Mouse (Mus musculus) urinary bladder, postnatal 25 days (tissue): ENCODE measurements around the gene Slc5a5.
"Not testable (repeated sequence)": the region's sequence is repeated elsewhere in the genome, so short reads cannot be mapped to it uniquely, and the experiment has no call there.

Experiments
- DNase-seq: peaks from one replicate; pipeline ENCODE4 v3.0.0; 2022; ENCODE audit warnings: low spot score

Gene Slc5a5

DNA sequence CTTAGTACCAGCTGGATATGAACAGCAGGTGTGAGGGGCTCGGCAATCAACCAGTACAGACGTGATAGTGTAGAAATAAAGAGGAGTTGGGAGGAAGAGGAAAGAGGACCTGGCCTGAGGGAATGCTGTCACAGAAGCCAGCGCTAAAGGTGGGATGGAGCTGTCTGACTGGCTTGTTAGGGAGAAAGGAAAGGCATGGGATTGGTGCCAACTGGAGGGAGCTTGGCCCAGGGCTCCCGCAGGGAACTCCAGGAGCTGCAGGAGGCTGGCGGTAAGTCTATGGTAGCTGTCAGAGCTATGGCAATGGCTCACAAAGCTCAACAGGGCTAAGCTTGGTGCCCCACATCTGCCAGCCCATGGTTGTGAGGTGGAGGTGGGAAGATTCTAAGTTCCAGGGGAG lies 9.7 kb upstream of the Slc5a5 start:
- DNase-seq: no peak

DNA sequence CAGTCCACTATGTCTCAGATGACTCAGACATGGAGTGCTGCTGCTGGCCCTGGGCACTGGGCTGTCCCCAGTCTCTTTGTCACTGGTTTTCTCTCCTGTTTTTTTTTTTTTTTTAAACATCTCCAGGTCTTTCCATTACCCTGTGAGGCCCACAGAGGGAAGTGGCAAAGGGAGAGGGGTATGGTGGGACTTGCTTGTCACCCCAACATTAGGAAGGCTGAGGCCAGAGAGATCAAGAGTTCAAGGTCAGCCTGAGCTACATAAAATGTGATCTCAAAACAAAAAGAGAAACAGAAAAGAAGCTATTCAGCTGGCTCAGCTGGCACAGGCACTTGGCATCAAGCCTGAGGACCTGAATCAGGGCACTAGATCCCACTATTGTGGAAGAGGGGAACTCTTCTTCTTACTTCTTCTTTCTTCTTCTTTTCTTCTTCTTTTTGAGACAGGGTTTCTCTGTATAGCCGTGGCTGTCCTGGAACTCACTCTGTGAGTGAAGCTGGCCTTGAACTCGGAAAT lies 8.4 kb upstream of the Slc5a5 start:
- no peak for DNase-seq

DNA sequence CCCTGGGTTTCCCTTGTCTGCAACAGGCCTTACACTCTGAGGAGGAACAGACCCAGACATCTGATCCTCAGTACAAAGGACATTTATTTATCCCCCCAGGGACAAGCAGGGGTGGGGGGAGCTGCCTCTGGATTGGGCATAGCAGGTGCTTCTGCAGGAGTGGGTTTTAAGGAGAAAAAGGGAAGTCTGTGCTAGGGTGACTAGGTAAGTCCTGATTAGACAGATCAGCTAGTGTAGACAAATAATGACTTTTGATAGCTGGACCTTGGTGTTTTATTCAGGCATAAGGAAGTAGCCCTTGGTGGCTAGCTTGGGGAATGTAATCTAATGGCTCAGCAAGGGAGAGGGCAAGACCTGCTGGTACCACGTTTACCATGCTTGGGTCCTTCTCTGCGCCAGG lies 6.7 kb upstream of the Slc5a5 start:
- DNase-seq: no peak

DNA sequence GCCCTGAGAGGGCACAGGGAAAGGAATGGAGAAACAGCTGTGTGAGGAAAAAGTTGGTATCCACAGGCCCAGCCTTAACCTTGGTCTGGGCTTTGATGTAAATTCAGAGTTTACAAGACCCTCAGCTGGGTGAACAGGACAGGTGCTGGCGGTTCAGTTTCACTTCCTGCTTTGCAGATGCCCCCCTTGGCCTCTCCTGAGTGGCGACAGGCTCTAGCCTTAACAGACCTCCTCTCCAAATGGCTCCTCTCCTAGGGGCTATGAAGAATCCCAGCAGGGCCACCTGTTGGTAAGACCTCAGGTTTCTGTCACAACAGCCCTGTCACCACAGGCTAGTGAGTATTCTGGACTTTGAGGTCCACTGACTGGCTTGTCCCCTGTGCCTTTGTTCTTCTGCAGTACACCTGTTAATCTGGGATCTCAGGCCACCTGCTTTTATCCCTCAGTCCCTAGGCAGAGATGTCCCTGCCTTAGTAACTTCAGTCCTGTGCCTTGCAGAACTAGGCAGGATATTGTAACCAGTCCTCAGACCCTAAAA lies 6.2 kb upstream of the Slc5a5 start:
- no peak for DNase-seq

DNA sequence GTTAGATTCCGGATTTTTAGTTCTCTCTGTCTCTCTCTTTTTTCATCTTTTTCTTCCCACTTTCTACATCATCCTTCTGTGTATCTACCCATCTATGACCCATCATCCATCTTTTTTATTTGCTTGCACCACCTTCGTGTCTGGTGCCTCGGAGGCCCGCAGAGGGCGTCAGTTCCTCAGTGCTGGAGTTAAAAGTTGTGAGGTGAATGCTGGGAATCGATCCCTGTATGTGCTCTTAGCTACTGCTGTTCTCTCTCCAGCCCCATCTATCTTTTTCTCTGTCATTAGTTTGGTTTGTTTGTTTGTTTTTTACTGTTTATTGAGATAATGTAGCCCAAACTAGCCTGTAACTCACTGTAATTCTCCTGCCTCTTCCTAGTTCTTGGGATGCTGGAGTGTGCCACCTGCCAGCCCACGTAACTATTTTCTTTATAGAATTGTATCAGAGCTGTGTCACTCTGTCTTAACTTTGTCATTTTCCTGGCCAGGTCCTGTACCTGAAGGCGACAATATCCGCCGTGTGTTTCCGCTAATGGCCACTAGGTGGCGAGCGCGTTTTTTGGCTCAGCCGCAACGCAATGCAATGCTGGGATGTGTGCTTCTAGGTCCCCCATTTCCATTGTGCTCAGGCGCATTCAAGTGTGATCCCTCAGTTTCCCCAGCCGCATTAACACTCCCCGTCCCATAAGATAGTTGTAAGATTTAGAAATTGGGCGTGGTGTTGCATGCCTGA lies 5.3 kb upstream of the Slc5a5 start:
- DNase-seq: peak; percentile 84

DNA sequence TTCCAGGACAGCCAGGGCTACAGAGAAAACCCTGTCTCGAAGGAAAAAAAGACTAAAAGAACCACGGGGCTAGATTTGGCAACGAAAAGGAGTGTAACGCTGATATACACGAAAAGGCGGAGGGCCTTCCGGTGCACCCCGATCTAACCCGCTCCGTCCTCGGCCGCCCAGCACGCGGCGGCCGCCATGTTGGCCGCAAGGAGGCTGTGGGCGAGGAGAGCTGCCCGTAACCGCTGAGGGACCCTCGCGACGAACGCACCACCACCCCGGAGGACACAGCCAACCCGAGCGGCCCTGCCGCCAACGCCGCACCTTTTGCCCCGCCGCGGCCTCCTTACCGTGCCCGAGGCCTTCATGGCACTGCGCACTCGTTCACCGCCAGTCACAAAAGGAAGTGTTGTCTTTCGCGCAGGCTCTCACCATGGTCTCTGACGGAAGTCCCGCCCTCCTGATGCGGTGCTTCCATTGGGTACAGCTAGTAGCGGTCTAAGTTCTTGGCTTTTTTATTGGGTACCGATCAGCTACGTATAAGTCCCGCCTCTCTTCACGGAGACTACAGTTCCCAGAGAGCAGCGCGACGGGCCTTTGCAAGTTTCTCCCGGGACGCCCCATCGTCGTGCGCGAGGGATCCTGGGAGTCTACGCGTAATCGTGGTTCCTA lies 4.6 kb upstream of the Slc5a5 start, which contains the start of gene Rpl18a:
Rpl18a (minus strand) TSS at position 392 of the 660 bp plus-strand sequence.
- peak; percentile 77 for DNase-seq

DNA sequence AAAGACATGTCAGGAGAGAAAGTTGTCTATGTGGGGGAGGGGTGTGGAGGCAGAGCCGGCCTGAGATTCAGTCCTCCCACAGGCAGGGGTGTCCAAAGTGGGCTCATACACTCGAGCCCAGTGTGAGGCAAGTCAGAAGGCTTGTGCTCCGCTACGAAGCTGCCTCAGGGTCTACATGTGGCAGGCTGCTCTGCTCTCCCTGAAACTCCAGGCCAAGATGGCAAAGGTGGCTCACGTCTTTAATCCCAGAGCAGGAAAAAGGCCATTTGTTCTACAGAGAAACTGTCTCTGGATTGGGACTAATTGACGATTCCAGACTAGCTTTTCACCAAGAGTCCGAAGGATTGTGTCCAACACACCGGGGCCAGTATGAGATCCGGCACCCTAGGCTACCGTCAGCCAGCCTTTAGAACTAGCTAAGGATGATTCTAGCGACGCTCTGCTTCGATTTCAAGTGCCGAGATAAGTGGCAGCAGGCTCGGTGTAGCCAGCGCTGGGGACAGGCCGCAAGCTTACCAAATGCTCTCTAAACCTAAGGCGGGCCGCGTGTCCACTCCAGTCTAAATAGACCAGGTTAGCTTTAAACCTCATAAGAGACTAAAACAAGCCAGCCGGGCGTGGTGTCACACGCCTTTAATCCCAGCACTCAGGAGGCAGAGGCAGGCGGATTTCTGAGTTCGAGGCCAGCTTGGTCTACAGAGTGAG lies 3.9 kb upstream of the Slc5a5 start:
- DNase-seq: no peak

DNA sequence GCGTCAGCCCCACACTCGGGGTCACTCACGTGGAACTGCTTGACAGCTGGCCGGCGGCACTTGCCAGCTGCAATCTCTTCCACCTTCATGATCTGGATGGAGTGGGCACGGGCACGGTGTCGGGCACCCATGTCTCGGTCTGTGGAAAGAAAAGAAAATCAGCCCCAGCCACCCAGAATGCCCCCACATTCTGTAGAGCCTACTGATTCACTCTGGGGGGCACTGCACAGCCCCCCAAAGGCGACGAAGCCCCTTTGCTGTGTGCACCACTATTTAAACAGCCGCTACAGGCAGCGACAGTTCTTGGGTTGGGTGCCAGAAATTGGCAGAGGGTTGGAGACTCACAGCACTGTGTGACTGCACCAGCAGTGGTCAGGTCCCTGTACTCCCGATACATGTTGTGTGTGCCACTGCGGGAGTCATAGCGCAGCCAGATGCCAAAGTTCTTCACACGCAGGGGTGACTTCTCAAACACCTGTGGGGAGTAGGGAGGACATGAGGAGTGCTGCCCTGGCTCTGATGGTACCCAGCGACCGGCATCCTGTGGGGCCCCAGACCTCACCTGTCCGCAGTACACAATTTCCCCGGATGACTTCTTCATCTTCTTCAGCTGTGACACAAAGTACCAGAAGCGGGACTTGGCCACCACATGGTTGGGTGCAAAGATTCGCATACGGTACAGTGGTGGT lies 3.2 kb upstream of the Slc5a5 start:
- DNase-seq: not testable (repeated sequence)

DNA sequence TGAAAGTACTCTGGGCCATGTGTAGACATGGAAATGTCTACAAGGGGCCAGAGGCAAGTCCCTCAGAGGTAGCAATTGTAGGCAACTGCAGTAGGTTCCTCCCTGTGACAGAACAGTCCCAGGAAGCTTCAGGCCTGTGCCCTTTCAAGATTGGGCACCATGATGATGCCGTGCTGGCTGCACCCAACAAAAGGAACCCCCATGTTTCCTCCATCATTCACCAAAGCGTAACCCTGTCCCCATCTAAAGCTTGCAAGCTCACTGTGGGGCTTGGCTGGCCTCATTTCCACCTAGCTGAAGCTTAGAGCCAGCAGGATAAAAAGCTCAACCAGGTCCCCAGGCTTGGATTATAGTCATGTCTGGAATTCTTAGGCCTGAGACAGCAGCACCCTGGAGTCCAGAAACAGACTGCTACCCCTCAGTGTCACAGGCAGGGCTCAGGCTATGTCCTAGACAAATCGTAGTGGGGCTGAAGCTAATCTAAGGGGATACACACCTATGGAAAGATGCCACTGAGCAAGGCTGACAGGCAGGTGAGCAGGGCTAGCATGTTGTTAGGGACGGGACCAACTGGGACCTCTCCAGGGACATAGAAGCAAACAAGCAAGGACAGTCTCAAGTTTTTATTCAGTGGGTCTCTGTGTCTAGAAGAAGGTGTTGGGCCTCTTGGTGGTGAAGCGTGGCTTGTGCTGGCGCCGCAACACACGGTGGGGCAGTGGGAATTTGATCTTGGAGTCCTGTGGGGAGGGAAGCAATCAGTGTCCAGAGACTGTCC lies 2.4 kb upstream of the Slc5a5 start:
- DNase-seq: no peak

DNA sequence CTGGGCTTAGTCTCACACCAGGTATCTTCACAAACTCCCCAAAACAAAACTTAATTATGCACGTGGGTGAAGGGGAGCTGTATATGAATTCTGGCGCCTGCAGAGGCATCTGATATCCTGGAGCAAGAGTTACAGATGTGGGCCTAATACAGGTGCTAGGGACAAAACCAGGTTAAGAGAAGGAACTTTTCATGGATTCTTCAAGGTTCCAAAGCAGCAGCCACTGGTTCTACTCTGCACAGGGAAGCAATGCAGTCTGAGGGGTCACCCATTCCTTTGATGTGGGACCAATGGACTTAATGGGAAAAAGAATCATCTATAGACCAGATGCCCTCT lies 1.8 kb upstream of the Slc5a5 start:
- no peak for DNase-seq

DNA sequence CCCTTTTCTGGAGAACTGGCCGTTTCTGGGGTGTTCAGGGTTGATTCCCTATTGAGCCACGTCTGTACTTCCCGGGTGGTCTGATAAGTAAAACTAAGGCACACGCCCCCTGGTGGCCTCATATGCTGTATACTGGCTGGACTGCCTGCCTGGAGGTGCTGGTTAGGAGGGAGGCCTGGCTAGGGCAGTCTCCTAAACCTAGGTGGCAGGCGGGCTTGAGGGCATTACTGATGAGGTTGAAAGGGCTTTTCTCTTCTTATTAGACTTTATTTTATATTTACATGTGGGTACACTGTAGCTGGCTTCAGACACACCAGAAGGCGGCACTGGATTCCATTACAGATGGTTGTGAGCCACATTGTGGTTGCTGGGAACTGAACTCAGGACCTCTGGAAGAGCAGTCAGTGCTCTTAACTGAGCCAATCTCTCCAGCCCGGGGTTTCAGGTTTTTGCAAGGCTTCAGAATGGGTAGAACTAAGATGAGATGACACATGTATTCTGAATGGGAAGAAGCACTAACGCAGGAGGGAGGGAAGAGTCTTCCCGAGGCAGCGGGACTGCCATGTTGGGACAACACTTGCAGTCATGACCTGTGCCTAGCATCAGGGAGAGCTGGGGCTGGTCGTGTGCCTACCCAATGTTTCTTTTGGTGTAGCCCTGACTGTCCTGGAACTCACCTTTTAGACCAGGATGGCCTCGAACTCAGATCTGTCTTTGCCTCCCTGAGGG lies 1.3 kb upstream of the Slc5a5 start:
- DNase-seq: peak; percentile 68

DNA sequence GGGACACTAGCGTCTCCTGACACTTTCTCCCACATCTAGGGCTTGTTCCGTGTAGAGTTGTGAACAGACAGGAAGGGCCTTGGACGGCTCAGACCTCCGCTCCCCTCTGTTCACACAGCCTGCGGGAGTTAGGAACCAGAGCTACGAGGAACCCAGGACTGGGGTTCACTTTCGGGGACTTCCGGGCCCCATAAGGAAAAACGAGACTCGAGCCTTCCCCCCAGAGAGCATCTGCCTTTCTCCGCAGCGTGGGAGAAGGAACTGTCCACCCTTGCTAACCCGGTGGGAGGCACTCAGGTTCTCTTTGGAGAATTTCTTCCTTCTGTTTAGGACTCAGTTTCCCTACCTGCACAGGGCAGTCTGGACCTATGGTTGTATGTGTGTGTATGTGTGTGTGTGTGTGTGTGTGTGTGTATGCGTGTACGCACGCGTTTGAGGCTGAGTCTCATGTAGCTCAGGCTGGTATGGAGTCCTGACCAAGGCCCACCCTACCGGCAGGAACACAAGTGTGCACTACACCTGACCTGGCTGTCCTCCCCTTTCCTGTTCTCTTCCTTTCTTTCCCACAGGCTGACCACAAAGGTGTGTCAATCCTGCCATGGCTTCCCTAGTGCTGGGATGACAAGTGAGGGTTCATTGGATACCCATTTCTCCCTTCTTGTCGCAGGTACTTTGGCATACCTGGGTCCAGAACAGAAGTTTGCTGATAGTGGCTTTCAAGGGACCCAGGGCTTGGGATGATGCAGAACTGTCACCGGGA lies 519 bp upstream of the Slc5a5 start:
- no peak for DNase-seq

DNA sequence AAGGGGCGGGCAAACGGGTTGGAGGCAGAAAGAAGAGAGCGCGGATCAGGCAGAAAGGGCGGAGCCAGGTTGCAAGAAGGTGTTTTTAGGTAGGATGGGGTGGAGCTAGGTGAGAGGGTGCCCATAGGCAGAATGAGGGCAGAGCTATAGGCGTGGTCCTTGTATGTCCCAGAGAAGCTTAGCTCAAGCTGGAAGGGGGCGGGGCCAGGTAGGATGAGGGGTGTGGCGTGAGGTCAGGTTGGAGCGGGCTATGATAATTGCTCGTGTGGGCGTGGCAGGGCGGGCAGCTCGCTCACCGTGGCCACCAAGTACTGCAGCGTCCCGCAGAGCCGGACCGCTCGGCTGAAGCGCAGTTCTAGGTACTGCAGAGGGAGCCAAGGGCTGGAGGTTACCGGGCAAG lies 1.2 kb downstream of the Slc5a5 start:
- peak; percentile 64 for DNase-seq

DNA sequence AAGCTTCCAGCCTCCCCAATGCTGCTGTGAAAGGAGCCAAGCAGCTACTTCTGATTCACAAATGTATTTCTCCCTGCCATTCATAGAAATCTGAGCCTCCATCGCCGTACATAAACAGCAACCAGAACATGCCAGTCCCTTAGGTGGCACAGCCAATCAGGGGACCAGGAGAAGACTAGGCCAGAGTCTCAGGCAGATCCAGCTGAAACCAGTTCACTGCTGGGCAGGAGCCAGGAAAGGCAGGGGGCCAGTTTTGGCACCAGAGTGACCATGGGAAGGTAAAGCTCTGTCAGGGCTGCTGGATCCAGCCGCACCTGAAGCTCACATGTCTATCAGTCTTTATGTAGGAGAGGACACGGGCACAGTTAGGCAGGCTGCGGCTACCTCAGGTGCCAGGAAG lies 1.9 kb downstream of the Slc5a5 start:
- DNase-seq: no peak

DNA sequence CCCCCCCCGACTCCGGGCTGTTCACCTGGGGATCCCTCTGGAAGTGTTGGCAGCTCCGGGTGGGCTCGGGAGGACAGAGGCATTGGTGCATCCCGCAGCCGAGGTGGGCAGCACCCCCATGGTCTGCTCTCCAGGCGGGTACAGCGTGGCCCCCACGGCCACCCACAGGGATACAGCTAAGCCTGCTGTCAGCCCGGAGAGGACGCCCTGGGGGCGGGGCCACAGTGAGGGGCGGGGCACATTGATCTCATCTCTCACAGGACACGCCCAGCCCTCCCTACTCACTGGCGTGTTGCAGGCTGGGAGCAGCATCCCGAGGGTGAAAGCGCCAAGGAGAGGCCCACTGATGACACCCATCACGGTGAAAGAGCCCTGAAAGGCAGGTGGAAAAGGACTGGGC lies 4.9 kb downstream of the Slc5a5 start:
- no peak for DNase-seq

DNA sequence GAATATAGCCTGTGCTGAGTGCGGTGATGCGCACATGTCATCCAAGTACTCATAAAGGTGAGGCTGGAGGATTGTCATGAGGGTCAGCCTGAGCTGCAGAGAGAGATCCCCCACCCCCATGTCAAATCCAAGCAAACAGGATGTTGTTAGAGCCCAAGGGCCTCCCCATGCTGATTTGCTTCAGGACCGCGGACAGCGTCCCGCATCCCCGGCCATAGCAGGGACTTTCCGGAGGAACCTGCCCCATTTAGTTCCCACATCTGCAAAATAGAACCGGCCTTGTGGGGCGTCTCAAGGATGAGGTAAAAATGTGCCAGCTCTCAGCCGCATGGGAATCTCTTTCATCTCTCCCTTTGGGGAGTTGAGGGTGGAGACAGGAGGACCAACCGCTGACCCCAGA lies 6.9 kb downstream of the Slc5a5 start:
- no peak for DNase-seq

DNA sequence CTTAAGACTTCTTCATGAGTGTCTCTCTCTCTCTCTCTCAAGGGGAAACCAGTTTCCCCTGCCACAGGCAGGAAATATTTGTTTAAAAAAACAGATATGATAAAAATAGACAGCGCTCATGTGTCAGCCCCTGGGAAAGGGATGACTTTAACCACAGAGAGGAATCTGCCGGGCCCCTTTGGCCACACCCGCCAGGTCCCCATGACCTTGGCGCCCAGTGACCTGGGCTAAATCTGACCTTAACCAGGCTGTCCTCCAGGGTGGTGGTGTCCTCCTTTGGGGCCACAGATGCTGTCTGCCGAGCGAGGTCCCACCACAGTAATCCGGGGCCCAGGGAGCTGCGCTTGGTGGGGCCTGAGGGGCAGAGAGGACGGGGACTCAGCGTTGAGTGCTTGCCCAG lies 7.9 kb downstream of the Slc5a5 start:
- DNase-seq: no peak

DNA sequence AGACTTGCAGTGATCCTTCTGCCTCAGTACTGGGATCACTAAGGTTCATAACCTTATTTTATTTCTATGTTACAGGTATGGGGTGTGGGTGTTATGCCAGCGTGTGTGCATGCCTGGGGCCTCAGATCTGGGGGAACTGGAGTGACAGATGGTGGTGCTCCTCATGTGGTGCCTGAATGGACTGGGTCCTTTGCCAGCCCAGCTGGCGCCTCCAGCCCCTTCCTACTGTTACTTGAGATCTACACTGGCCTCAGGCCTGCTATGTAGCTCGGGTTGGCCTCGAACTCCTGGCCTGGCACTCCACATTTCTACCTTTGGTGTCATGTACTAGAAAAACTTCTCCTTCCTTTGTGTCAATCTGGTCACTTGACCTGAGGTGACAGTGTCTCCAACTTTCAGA lies 8.4 kb downstream of the Slc5a5 start:
- DNase-seq: no peak

DNA sequence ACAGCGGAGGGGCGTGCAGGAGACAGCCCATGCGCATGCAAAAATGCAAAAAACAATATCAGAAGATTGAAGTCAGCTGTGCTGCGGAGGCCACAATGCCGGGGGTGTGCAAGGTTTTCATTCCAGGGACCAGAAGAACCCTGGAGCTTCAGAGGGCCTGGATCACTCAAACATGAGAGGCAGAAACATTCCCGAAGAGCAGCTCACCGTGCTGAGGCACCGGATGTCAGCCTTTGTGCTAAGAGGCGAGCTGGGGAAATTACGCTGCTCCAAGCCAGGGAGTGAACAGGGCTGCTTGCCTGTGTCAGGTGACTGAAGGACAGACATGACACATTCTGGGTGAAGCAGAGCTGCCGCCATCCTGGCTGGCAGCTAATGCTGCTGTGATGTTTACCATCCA lies 12.0 kb downstream of the Slc5a5 start:
- no peak for DNase-seq

DNA sequence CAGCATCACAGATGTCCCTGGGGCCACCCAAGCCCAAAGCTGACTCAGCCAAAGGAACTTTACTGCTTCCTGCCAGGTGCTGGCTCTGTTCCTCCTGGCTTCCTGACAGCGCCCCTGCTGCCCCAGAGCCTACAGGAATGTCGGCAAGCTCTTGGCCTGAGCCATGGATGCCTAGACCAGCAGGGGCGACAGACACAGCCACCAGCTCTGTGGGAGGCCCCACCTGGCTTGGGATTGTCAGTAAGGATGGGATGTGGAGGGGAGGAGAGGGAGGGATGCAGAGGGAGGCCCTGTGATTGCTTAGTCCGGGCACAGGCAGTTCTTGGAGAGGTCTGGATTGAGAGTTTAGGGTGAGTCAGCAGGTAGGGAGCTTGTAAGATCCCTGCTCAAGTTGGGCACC lies 12.4 kb downstream of the Slc5a5 start:
- no peak for DNase-seq
